ENCODE assay signal across 22 mouse cellular contexts in genomic region chr2:138974548-138974947, GRCm38 (mm10).
A peak's percentile ranks its signal among the peaks of the same experiment; 100 is the strongest.
DNase-seq lines count a peak whose midpoint lies in the region; ATAC-seq and TF ChIP-seq lines count a peak whose summit lies in the region.
"Had no signal": no experiment of that assay in that cellular context is flagged by ENCODE, and none has a peak within 500 bp of the region (broad histone marks: within the 10 kb centered on the region; RNA-seq: fewer than 3 reads in every experiment).

No protein-coding gene starts in this region.

- no peak overlapping the region for H3K27ac ChIP-seq in hindbrain, postnatal 0 days
- no peak overlapping the region for H3K27ac ChIP-seq in hindbrain, embryonic 11.5 days (ENCODE audit: low read depth, low read length)
- no peak overlapping the region for H3K27ac ChIP-seq in limb, embryonic 14.5 days (replicated peaks; ENCODE audit: low read depth, low read length)
- no peak overlapping the region for H3K27ac ChIP-seq in limb, embryonic 10.5 days
- no peak overlapping the region for H3K27ac ChIP-seq in midbrain, postnatal 0 days (ENCODE audit: low read depth, low read length)
- H3K27ac ChIP-seq in midbrain, embryonic 15.5 days = no peak overlapping the region
- H3K27ac ChIP-seq: embryonic facial prominence, embryonic 15.5 days; forebrain, embryonic 10.5 days; heart, embryonic 10.5 days; hindbrain, embryonic 13.5 days had no signal

- H3K4me1 ChIP-seq in hindbrain, postnatal 0 days (ENCODE audit: insufficient read depth, low read length) = no peaks in the 10 kb centered on the region
- no peaks in the 10 kb centered on the region for H3K4me1 ChIP-seq in hindbrain, embryonic 11.5 days (replicated peaks; ENCODE audit: control insufficient read depth, insufficient read depth, low read length)
- no peaks in the 10 kb centered on the region for H3K4me1 ChIP-seq in limb, embryonic 14.5 days (ENCODE audit: control insufficient read depth, insufficient read depth, low read length)
- H3K4me1 ChIP-seq in limb, embryonic 10.5 days = no peaks in the 10 kb centered on the region
- H3K4me1 ChIP-seq in midbrain, postnatal 0 days (ENCODE audit: insufficient read depth, low read length) = no peaks in the 10 kb centered on the region
- no peaks in the 10 kb centered on the region for H3K4me1 ChIP-seq in midbrain, embryonic 15.5 days
- H3K4me1 ChIP-seq: embryonic facial prominence, embryonic 15.5 days; heart, embryonic 10.5 days; hindbrain, embryonic 13.5 days had no signal

- no peaks in the 10 kb centered on the region for H3K36me3 ChIP-seq in hindbrain, postnatal 0 days (ENCODE audit: insufficient read depth, low read length)
- no peaks in the 10 kb centered on the region for H3K36me3 ChIP-seq in hindbrain, embryonic 11.5 days (ENCODE audit: control insufficient read depth, insufficient read depth, low read length)
- no peaks in the 10 kb centered on the region for H3K36me3 ChIP-seq in limb, embryonic 14.5 days (ENCODE audit: control insufficient read depth, insufficient read depth, low read length)
- H3K36me3 ChIP-seq in limb, embryonic 10.5 days = no peaks in the 10 kb centered on the region
- H3K36me3 ChIP-seq in midbrain, postnatal 0 days (ENCODE audit: insufficient read depth, low read length) = no peaks in the 10 kb centered on the region
- H3K36me3 ChIP-seq in midbrain, embryonic 15.5 days (replicated peaks) = no peaks in the 10 kb centered on the region
- H3K36me3 ChIP-seq: embryonic facial prominence, embryonic 15.5 days; forebrain, embryonic 10.5 days; heart, embryonic 10.5 days; hindbrain, embryonic 13.5 days had no signal

- peak; percentile 17 for DNase-seq in hindbrain, postnatal 0 days (ENCODE audit: low spot score)
- DNase-seq in hindbrain, embryonic 11.5 days (ENCODE audit: low spot score) = no peak
- peak; percentile 3 for DNase-seq in limb, embryonic 14.5 days (ENCODE audit: low spot score)
- no peak for DNase-seq in limb, embryonic 10.5 days (ENCODE audit: low spot score)
- peak; percentile 26 for DNase-seq in midbrain, postnatal 0 days (ENCODE audit: low spot score)
- DNase-seq in liver = no peak
- DNase-seq: adrenal gland, adult 2 months; adrenal gland, postnatal 25 days; cerebellum, adult 11 months; cerebellum, adult 8-10 months; cerebellum, postnatal 14 days; embryo, embryonic 11 days; gastrocnemius, postnatal 10 days; heart, adult 18-20 months; heart, postnatal 10 days; heart, postnatal 4 days had no signal

- H3K27me3 ChIP-seq in hindbrain, postnatal 0 days (ENCODE audit: insufficient read depth, low read length) = no peaks in the 10 kb centered on the region
- H3K27me3 ChIP-seq in hindbrain, embryonic 11.5 days (ENCODE audit: control insufficient read depth, insufficient read depth, low read length) = no peaks in the 10 kb centered on the region
- no peaks in the 10 kb centered on the region for H3K27me3 ChIP-seq in limb, embryonic 14.5 days (ENCODE audit: control insufficient read depth, insufficient read depth, low read length)
- H3K27me3 ChIP-seq in limb, embryonic 10.5 days (ENCODE audit: low read depth, poor library complexity, severe bottlenecking) = no peaks in the 10 kb centered on the region
- no peaks in the 10 kb centered on the region for H3K27me3 ChIP-seq in midbrain, postnatal 0 days (ENCODE audit: insufficient read depth, low read length)
- H3K27me3 ChIP-seq in midbrain, embryonic 15.5 days (replicated peaks) = no peaks in the 10 kb centered on the region
- H3K27me3 ChIP-seq: embryonic facial prominence, embryonic 15.5 days; hindbrain, embryonic 13.5 days had no signal

- no peak for ATAC-seq in hindbrain, postnatal 0 days
- no peak for ATAC-seq in hindbrain, embryonic 11.5 days (ENCODE audit: low FRiP score)
- ATAC-seq in limb, embryonic 14.5 days (ENCODE audit: low FRiP score, low read depth) = no peak
- no peak for ATAC-seq in midbrain, postnatal 0 days (ENCODE audit: low FRiP score)
- ATAC-seq in midbrain, embryonic 15.5 days (replicated peaks) = no peak

- 40% methylated on average over 2 of the region's 2 CpGs for WGBS in hindbrain, postnatal 0 days
- WGBS in hindbrain, embryonic 11.5 days = 57% methylated on average over 2 of the region's 2 CpGs
- WGBS in limb, embryonic 14.5 days = 54% methylated on average over 2 of the region's 2 CpGs
- 65% methylated on average over 2 of the region's 2 CpGs for WGBS in limb, embryonic 10.5 days
- 41% methylated on average over 2 of the region's 2 CpGs for WGBS in midbrain, postnatal 0 days
- 51% methylated on average over 2 of the region's 2 CpGs for WGBS in midbrain, embryonic 15.5 days

- TF ChIP-seq CTCF in hindbrain, postnatal 0 days (IDR thresholded peaks at IDR 0.05; ENCODE audit: low read depth) = peak; percentile 33; the same call in 1 of the 2 replicates
- peak; percentile 54 for TF ChIP-seq CTCF in midbrain, postnatal 0 days (IDR thresholded peaks at IDR 0.05)

- H3K4me2 ChIP-seq in hindbrain, postnatal 0 days (ENCODE audit: low read depth, low read length) = no peak overlapping the region
- no peak overlapping the region for H3K4me2 ChIP-seq in hindbrain, embryonic 11.5 days (replicated peaks; ENCODE audit: low read depth, low read length)
- H3K4me2 ChIP-seq in limb, embryonic 14.5 days (replicated peaks; ENCODE audit: low read depth, low read length, severe bottlenecking) = no peak overlapping the region
- no peak overlapping the region for H3K4me2 ChIP-seq in midbrain, postnatal 0 days (ENCODE audit: low read depth, low read length, poor library complexity, severe bottlenecking)
- no peak overlapping the region; the same call in 1 of the 2 replicates for H3K4me2 ChIP-seq in midbrain, embryonic 15.5 days
- H3K4me2 ChIP-seq: embryonic facial prominence, embryonic 15.5 days; hindbrain, embryonic 13.5 days had no signal

- no peak overlapping the region for H3K4me3 ChIP-seq in hindbrain, postnatal 0 days (ENCODE audit: low read length)
- H3K4me3 ChIP-seq in hindbrain, embryonic 11.5 days (ENCODE audit: low read depth, low read length) = no peak overlapping the region
- H3K4me3 ChIP-seq in limb, embryonic 14.5 days (replicated peaks; ENCODE audit: low read length) = no peak overlapping the region
- no peak overlapping the region for H3K4me3 ChIP-seq in limb, embryonic 10.5 days
- H3K4me3 ChIP-seq in midbrain, postnatal 0 days (ENCODE audit: low read depth, low read length) = no peak overlapping the region
- H3K4me3 ChIP-seq in midbrain, embryonic 15.5 days = no peak overlapping the region
- H3K4me3 ChIP-seq: embryonic facial prominence, embryonic 15.5 days; erythroblast, embryonic 14.5 days; forebrain, embryonic 10.5 days; heart, embryonic 10.5 days; hindbrain, embryonic 13.5 days had no signal

- H3K9ac ChIP-seq in hindbrain, postnatal 0 days (replicated peaks; ENCODE audit: low read length) = no peak overlapping the region
- H3K9ac ChIP-seq in hindbrain, embryonic 11.5 days (ENCODE audit: low read depth, low read length) = no peak overlapping the region
- no peak overlapping the region for H3K9ac ChIP-seq in limb, embryonic 14.5 days (ENCODE audit: low read depth, low read length, severe bottlenecking)
- H3K9ac ChIP-seq in midbrain, postnatal 0 days (replicated peaks; ENCODE audit: low read length, poor library complexity, severe bottlenecking) = no peak overlapping the region
- no peak overlapping the region for H3K9ac ChIP-seq in midbrain, embryonic 15.5 days
- H3K9ac ChIP-seq: embryonic facial prominence, embryonic 15.5 days; hindbrain, embryonic 13.5 days had no signal

- no peaks in the 10 kb centered on the region for H3K9me3 ChIP-seq in hindbrain, postnatal 0 days (ENCODE audit: low read length)
- H3K9me3 ChIP-seq in hindbrain, embryonic 11.5 days (ENCODE audit: control insufficient read depth, low read length) = no peaks in the 10 kb centered on the region
- H3K9me3 ChIP-seq in limb, embryonic 14.5 days (ENCODE audit: control insufficient read depth, low read length) = no peaks in the 10 kb centered on the region
- H3K9me3 ChIP-seq in limb, embryonic 10.5 days (replicated peaks) = no peaks in the 10 kb centered on the region
- no peaks in the 10 kb centered on the region for H3K9me3 ChIP-seq in midbrain, postnatal 0 days (ENCODE audit: low read length)
- no peaks in the 10 kb centered on the region for H3K9me3 ChIP-seq in midbrain, embryonic 15.5 days
- H3K9me3 ChIP-seq: embryonic facial prominence, embryonic 15.5 days; forebrain, embryonic 10.5 days; heart, embryonic 10.5 days; hindbrain, embryonic 13.5 days had no signal

- TF ChIP-seq POLR2A in limb, embryonic 14.5 days (IDR thresholded peaks at IDR 0.05; ENCODE audit: borderline replicate concordance, extremely low read depth, insufficient read depth, insufficient read length) = no peak

Comparison
In these comparisons a context has a peak if more than half of its experiments do, and no peak if none do; other contexts are left out.
1. DNase-seq: peak in hindbrain, postnatal 0 days (single experiment), limb, embryonic 14.5 days (single experiment) and midbrain, postnatal 0 days (single experiment); none in hindbrain, embryonic 11.5 days (single experiment), limb, embryonic 10.5 days (single experiment) and liver (single experiment).